In genomic region chr13:43875895-43876294, GRCm38 (mm10) we compare ENCODE assay signal across 19 mouse cellular contexts.
DNase-seq lines count a peak whose midpoint lies in the region; ATAC-seq and TF ChIP-seq lines count a peak whose summit lies in the region.
"Had no signal": no experiment of that assay in that cellular context is flagged by ENCODE, and none has a peak within 500 bp of the region (broad histone marks: within the 10 kb centered on the region; RNA-seq: fewer than 3 reads in every experiment).

No protein-coding gene starts in this region.

- ATAC-seq in heart, postnatal 0 days (ENCODE audit: insufficient read depth, low read depth), result no peak
- no peak for ATAC-seq in liver, postnatal 0 days
- ATAC-seq in stomach, postnatal 0 days (ENCODE audit: low FRiP score, low TSS enrichment), result no peak
- ATAC-seq: forebrain, postnatal 0 days; intestine, embryonic 16.5 days; midbrain, embryonic 15.5 days had no signal

- H3K36me3 ChIP-seq in heart, postnatal 0 days (replicated peaks; ENCODE audit: control insufficient read depth, insufficient read depth, low read length), result no peaks in the 10 kb centered on the region
- H3K36me3 ChIP-seq in liver, postnatal 0 days (replicated peaks; ENCODE audit: insufficient read depth, low read length), result no peaks in the 10 kb centered on the region
- no peaks in the 10 kb centered on the region for H3K36me3 ChIP-seq in stomach, postnatal 0 days (ENCODE audit: control insufficient read depth, insufficient read depth, low read length)
- H3K36me3 ChIP-seq: embryonic facial prominence, embryonic 13.5 days; heart, embryonic 15.5 days; liver, embryonic 13.5 days; midbrain, embryonic 15.5 days had no signal

- 87% methylated on average over 9 of the region's 9 CpGs for WGBS in heart, postnatal 0 days
- 63% methylated on average over 9 of the region's 9 CpGs for WGBS in liver, postnatal 0 days (ENCODE audit: insufficient replicate concordance)
- 94% methylated on average over 9 of the region's 9 CpGs for WGBS in stomach, postnatal 0 days

- H3K27me3 ChIP-seq in heart, postnatal 0 days (ENCODE audit: control insufficient read depth, insufficient read depth, low read length), result no peaks in the 10 kb centered on the region
- H3K27me3 ChIP-seq in liver, postnatal 0 days (ENCODE audit: insufficient read depth, low read length), result no peaks in the 10 kb centered on the region
- H3K27me3 ChIP-seq in stomach, postnatal 0 days (ENCODE audit: control insufficient read depth, insufficient read depth, low read length), result no peaks in the 10 kb centered on the region
- H3K27me3 ChIP-seq: embryonic facial prominence, embryonic 13.5 days; heart, embryonic 15.5 days; liver, embryonic 13.5 days; midbrain, embryonic 15.5 days had no signal

- DNase-seq in heart, postnatal 0 days (ENCODE audit: low spot score), result no peak
- DNase-seq in heart, postnatal 25 days (ENCODE audit: low spot score), result no peak
- DNase-seq in liver, postnatal 0 days, result no peak
- no peak for DNase-seq in liver
- peak; percentile 61 for DNase-seq in ES-CJ7 (ENCODE audit: low read depth, low spot score)
- no peak for DNase-seq in stomach, postnatal 0 days (ENCODE audit: low spot score)
- no peak for DNase-seq in layer of hippocampus, adult 9-10 months (ENCODE audit: low spot score)
- DNase-seq: cerebellum, adult 11 months; forebrain, postnatal 0 days; heart, adult 11 months; kidney, postnatal 14 days; liver, embryonic 13.5 days; lung, postnatal 10 days; right cerebral cortex, adult 18-20 months; thymus, adult 2 months had no signal

- H3K4me1 ChIP-seq in heart, postnatal 0 days (ENCODE audit: control insufficient read depth, insufficient read depth), result no peaks in the 10 kb centered on the region
- H3K4me1 ChIP-seq in liver, postnatal 0 days (ENCODE audit: insufficient read depth), result no peaks in the 10 kb centered on the region
- H3K4me1 ChIP-seq in stomach, postnatal 0 days (replicated peaks; ENCODE audit: control insufficient read depth, insufficient read depth), result no peaks in the 10 kb centered on the region
- H3K4me1 ChIP-seq: liver, embryonic 13.5 days; midbrain, embryonic 15.5 days had no signal

- TF ChIP-seq EP300 in heart, postnatal 0 days (IDR thresholded peaks at IDR 0.05; ENCODE audit: low read depth), result no peak
- TF ChIP-seq EP300 in liver, postnatal 0 days (IDR thresholded peaks at IDR 0.05; ENCODE audit: low read depth), result no peak
- no peak for TF ChIP-seq EP300 in stomach, postnatal 0 days (optimal IDR thresholded peaks at IDR 0.05)

- H3K27ac ChIP-seq in heart, postnatal 0 days (ENCODE audit: low read depth), result no peak overlapping the region
- H3K27ac ChIP-seq in liver, postnatal 0 days (ENCODE audit: low read depth), result no peak overlapping the region
- H3K27ac ChIP-seq in stomach, postnatal 0 days (replicated peaks), result no peak overlapping the region
- H3K27ac ChIP-seq: embryonic facial prominence, embryonic 13.5 days; heart, embryonic 15.5 days; liver, embryonic 13.5 days; midbrain, embryonic 15.5 days had no signal

- intact Hi-C loops in heart, postnatal 25 days (cut with DNase I), result no loop called here

- H3K9me3 ChIP-seq in heart, postnatal 0 days (replicated peaks; ENCODE audit: control insufficient read depth, low read length), result no peaks in the 10 kb centered on the region
- no peaks in the 10 kb centered on the region for H3K9me3 ChIP-seq in liver, postnatal 0 days (ENCODE audit: low read length)
- no peaks in the 10 kb centered on the region for H3K9me3 ChIP-seq in stomach, postnatal 0 days (ENCODE audit: control insufficient read depth, low read length)
- H3K9me3 ChIP-seq: embryonic facial prominence, embryonic 13.5 days; heart, embryonic 15.5 days; liver, embryonic 13.5 days; midbrain, embryonic 15.5 days had no signal

- peak; percentile 32 for TF ChIP-seq CTCF in heart, postnatal 0 days (IDR thresholded peaks at IDR 0.05; ENCODE audit: low read depth)
- peak; percentile 41 for TF ChIP-seq CTCF in liver, postnatal 0 days (IDR thresholded peaks at IDR 0.05; ENCODE audit: low read depth)
- peak; percentile 47 for TF ChIP-seq CTCF in stomach, postnatal 0 days (IDR thresholded peaks at IDR 0.05; ENCODE audit: low read depth)

- H3K9ac ChIP-seq in heart, postnatal 0 days (replicated peaks; ENCODE audit: low read depth, low read length), result no peak overlapping the region
- H3K9ac ChIP-seq in liver, postnatal 0 days (replicated peaks), result no peak overlapping the region
- H3K9ac ChIP-seq in stomach, postnatal 0 days (ENCODE audit: low read length), result no peak overlapping the region
- H3K9ac ChIP-seq: embryonic facial prominence, embryonic 13.5 days; forebrain, postnatal 0 days; heart, embryonic 15.5 days; liver, embryonic 13.5 days; midbrain, embryonic 15.5 days had no signal

- no peak overlapping the region for H3K4me3 ChIP-seq in heart, postnatal 0 days (ENCODE audit: low read depth, low read length)
- no peak overlapping the region for H3K4me3 ChIP-seq in liver, postnatal 0 days (ENCODE audit: low read depth, low read length)
- no peak overlapping the region for H3K4me3 ChIP-seq in stomach, postnatal 0 days (ENCODE audit: low read depth, low read length)
- H3K4me3 ChIP-seq: embryonic facial prominence, embryonic 13.5 days; heart, embryonic 15.5 days; liver, embryonic 13.5 days; midbrain, embryonic 15.5 days had no signal

- no peak overlapping the region for H3K4me2 ChIP-seq in heart, postnatal 0 days (ENCODE audit: low read depth, low read length)
- H3K4me2 ChIP-seq in liver, postnatal 0 days (ENCODE audit: low read depth, low read length), result no peak overlapping the region
- no peak overlapping the region for H3K4me2 ChIP-seq in stomach, postnatal 0 days (replicated peaks; ENCODE audit: low read depth)
- H3K4me2 ChIP-seq: embryonic facial prominence, embryonic 13.5 days; heart, embryonic 15.5 days; liver, embryonic 13.5 days; midbrain, embryonic 15.5 days had no signal
